In genomic region chr9:57762563-57762991, GRCm38 (mm10) we compare ENCODE assay signal across 8 mouse cellular contexts. TPM values are rescaled to one million over a fixed set of nuclear protein-coding genes. Genes with fewer than 3 reads are reported as not detected.
DNase-seq lines count a peak whose midpoint lies in the region; ATAC-seq lines count a peak whose summit lies in the region.

No protein-coding gene starts in this region.

- H3K9me3 ChIP-seq in forebrain, embryonic 14.5 days (replicated peaks; ENCODE audit: control insufficient read depth, low read length): no peaks in the 10 kb centered on the region
- H3K9me3 ChIP-seq in hindbrain, embryonic 15.5 days: no peaks in the 10 kb centered on the region
- no peaks in the 10 kb centered on the region for H3K9me3 ChIP-seq in liver, embryonic 12.5 days (replicated peaks)

- peaks cover 29% of the 10 kb centered on the region for H3K4me1 ChIP-seq in forebrain, embryonic 14.5 days (ENCODE audit: control insufficient read depth, insufficient read depth, low read length)
- peaks cover 38% of the 10 kb centered on the region for H3K4me1 ChIP-seq in hindbrain, embryonic 15.5 days (replicated peaks)
- H3K4me1 ChIP-seq in liver, embryonic 12.5 days: peaks cover 85% of the 10 kb centered on the region

- ATAC-seq in forebrain, embryonic 14.5 days: no peak
- ATAC-seq in hindbrain, embryonic 15.5 days (ENCODE audit: low FRiP score, low read depth): no peak
- ATAC-seq in liver, embryonic 12.5 days: no peak

- no peak overlapping the region for H3K4me3 ChIP-seq in forebrain, embryonic 14.5 days (ENCODE audit: low read depth, low read length)
- H3K4me3 ChIP-seq in hindbrain, embryonic 15.5 days: no peak overlapping the region
- peak overlapping the region; percentile 87 for H3K4me3 ChIP-seq in liver, embryonic 12.5 days

- H3K27ac ChIP-seq in forebrain, embryonic 14.5 days (ENCODE audit: low read depth, low read length): no peak overlapping the region
- no peak overlapping the region for H3K27ac ChIP-seq in hindbrain, embryonic 15.5 days (replicated peaks)
- peak overlapping the region; percentile 99 for H3K27ac ChIP-seq in liver, embryonic 12.5 days

- peak; percentile 34 for DNase-seq in layer of hippocampus, adult 9-11 months
- no peak for DNase-seq in layer of hippocampus, postnatal 36 days
- peak; percentile 56 for DNase-seq in c-Kit-positive CD71-negative TER-119-negative erythroid progenitor cells, embryonic 14.5 days (ENCODE audit: low read depth)
- DNase-seq in forebrain, embryonic 14.5 days (ENCODE audit: low spot score): peak; percentile 34
- peak; percentile 64 for DNase-seq in naive thymus-derived CD4-positive, alpha-beta T cell, adult 2 months (ENCODE audit: low read depth)
- no peak for DNase-seq in frontal cortex, postnatal 10 days (ENCODE audit: low spot score in 2 of 2)

- H3K36me3 ChIP-seq in forebrain, embryonic 14.5 days (ENCODE audit: control insufficient read depth, insufficient read depth, low read length): peaks cover 42% of the 10 kb centered on the region
- H3K36me3 ChIP-seq in hindbrain, embryonic 15.5 days: peaks cover 37% of the 10 kb centered on the region
- peaks cover 57% of the 10 kb centered on the region for H3K36me3 ChIP-seq in liver, embryonic 12.5 days

- no peaks in the 10 kb centered on the region for H3K27me3 ChIP-seq in forebrain, embryonic 14.5 days (replicated peaks; ENCODE audit: control insufficient read depth, insufficient read depth, low read length)
- no peaks in the 10 kb centered on the region for H3K27me3 ChIP-seq in hindbrain, embryonic 15.5 days
- peaks cover 12% of the 10 kb centered on the region; the same call in 1 of the 2 replicates for H3K27me3 ChIP-seq in liver, embryonic 12.5 days (replicated peaks)

- peak overlapping the region; percentile 91 for H3K4me2 ChIP-seq in forebrain, embryonic 14.5 days (ENCODE audit: low read length)
- peak overlapping the region; percentile 83 for H3K4me2 ChIP-seq in hindbrain, embryonic 15.5 days
- peak overlapping the region; percentile 92 for H3K4me2 ChIP-seq in liver, embryonic 12.5 days

- 67% methylated on average over 6 of the region's 6 CpGs for WGBS in forebrain, embryonic 14.5 days
- WGBS in hindbrain, embryonic 15.5 days: 57% methylated on average over 6 of the region's 6 CpGs
- 40% methylated on average over 6 of the region's 6 CpGs for WGBS in liver, embryonic 12.5 days (ENCODE audit: insufficient replicate concordance)

- no peak overlapping the region for H3K9ac ChIP-seq in forebrain, embryonic 14.5 days (ENCODE audit: low read length)
- H3K9ac ChIP-seq in hindbrain, embryonic 15.5 days: peak overlapping the region; percentile 1; the same call in 1 of the 2 replicates
- peak overlapping the region; percentile 98 for H3K9ac ChIP-seq in liver, embryonic 12.5 days

RNA-seq across cellular contexts. Expression of gene Clk3, which starts 3.1 kb away (rescaled TPM):
- total RNA-seq in layer of hippocampus, postnatal 36 days (2021): 10 to 100 TPM; 81.0 to 81.9 TPM
- 92.3 and 94.9 TPM in 2 replicates for polyA plus RNA-seq in forebrain, embryonic 14.5 days (2014; fragmentation: Nextera tagmentation; extraction: Ambion mirVana)
- 65.5 and 67.0 TPM in 2 replicates for polyA plus RNA-seq in hindbrain, embryonic 15.5 days (2015; fragmentation: Nextera tagmentation; extraction: Ambion mirVana)
- 99.8 and 104 TPM in 2 replicates for polyA plus RNA-seq in liver, embryonic 12.5 days (2016; fragmentation: Nextera tagmentation; extraction: Ambion mirVana)

RNA-seq across cellular contexts. Expression of gene Edc3, which starts 54.2 kb away (rescaled TPM):
- 10 to 100 TPM; 15.5 to 15.6 TPM for total RNA-seq in layer of hippocampus, postnatal 36 days (2021)
- polyA plus RNA-seq in forebrain, embryonic 14.5 days (2014; fragmentation: Nextera tagmentation; extraction: Ambion mirVana): 27.5 and 28.9 TPM in 2 replicates
- 30.8 and 31.0 TPM in 2 replicates for polyA plus RNA-seq in hindbrain, embryonic 15.5 days (2015; fragmentation: Nextera tagmentation; extraction: Ambion mirVana)
- polyA plus RNA-seq in liver, embryonic 12.5 days (2016; fragmentation: Nextera tagmentation; extraction: Ambion mirVana): 21.2 and 22.2 TPM in 2 replicates

Comparison
In these comparisons a context has a peak if more than half of its experiments do, and no peak if none do; other contexts are left out.
1. DNase-seq: peak in layer of hippocampus, adult 9-11 months (single experiment), c-Kit-positive CD71-negative TER-119-negative erythroid progenitor cells, embryonic 14.5 days (single experiment), forebrain, embryonic 14.5 days (single experiment) and naive thymus-derived CD4-positive, alpha-beta T cell, adult 2 months (single experiment); none in layer of hippocampus, postnatal 36 days (0 of 2) and frontal cortex, postnatal 10 days (0 of 2).
2. Peak in every context shown above with its lines, with median percentiles within 50 percentile points of each other: H3K4me2 ChIP-seq.